Comparison of ENCODE assay signal across 8 mouse cellular contexts in genomic region chr19:46501401-46502068, GRCm38 (mm10). TPM values are rescaled to one million over a fixed set of nuclear protein-coding genes. Genes with fewer than 3 reads are reported as not detected.
DNase-seq lines count a peak whose midpoint lies in the region; ATAC-seq and TF ChIP-seq lines count a peak whose summit lies in the region.

Trim8 (plus strand) TSS chr19:46501702.

- H3K4me2 ChIP-seq in hindbrain, embryonic 16.5 days (ENCODE audit: low read length), result peak within 1 kb of the TSS; percentile 98

- ATAC-seq in hindbrain, embryonic 16.5 days, result peak; percentile 44

- intact Hi-C loops in left cerebral cortex, adult 2 months (cut with DNase I), result loop anchor here (1.0 to 5.0 kb wide), 6 partner anchors 17 to 154 kb away; partner anchors contain the start of genes Actr1a, Arl3 and Sfxn2

- peaks cover 24% of the 10 kb centered on the region for H3K4me1 ChIP-seq in hindbrain, embryonic 16.5 days (ENCODE audit: control insufficient read depth, insufficient read depth, low read depth, low read length)

- DNase-seq in ZHBTc4 (ENCODE audit: low read depth, low spot score), result peak; percentile 88
- DNase-seq in cerebellum, postnatal 25 days, result peak; percentile 86 to 88
- peak; percentile 74 to 83 for DNase-seq in gastrocnemius, adult 8-10 months (ENCODE audit: low spot score in 2 of 2)
- peak; percentile 79 to 84 for DNase-seq in left cerebral cortex, adult 2 months (ENCODE audit: extremely low spot score in 1 of 2, low spot score in 2 of 2)
- DNase-seq in right cerebral cortex, adult 2 months (ENCODE audit: low spot score in 2 of 2), result peak; percentile 75 to 78
- peak; percentile 78 for DNase-seq in urinary bladder, postnatal 14 days (ENCODE audit: low spot score)

- H3K27me3 ChIP-seq in hindbrain, embryonic 16.5 days (replicated peaks; ENCODE audit: control insufficient read depth, insufficient read depth, low read length), result no peaks in the 10 kb centered on the region

- H3K79me2 ChIP-seq in macrophage (ENCODE audit: inconsistent target), result peaks cover 41% of the 10 kb centered on the region

- peak within 1 kb of the TSS; percentile 100 for H3K27ac ChIP-seq in hindbrain, embryonic 16.5 days (ENCODE audit: low read depth, low read length)
- peak within 1 kb of the TSS; percentile 99 for H3K27ac ChIP-seq in left cerebral cortex, adult 2 months
- H3K27ac ChIP-seq in macrophage, result peak within 1 kb of the TSS; percentile 99

- peaks cover 3% of the 10 kb centered on the region; the same call in 1 of the 2 replicates for H3K36me3 ChIP-seq in hindbrain, embryonic 16.5 days (ENCODE audit: control insufficient read depth, insufficient read depth, low read length)
- no peaks in the 10 kb centered on the region for H3K36me3 ChIP-seq in macrophage (ENCODE audit: inconsistent target)

- peak within 1 kb of the TSS; percentile 99 for H3K4me3 ChIP-seq in hindbrain, embryonic 16.5 days (ENCODE audit: low read length)
- H3K4me3 ChIP-seq in left cerebral cortex, adult 2 months, result peak within 1 kb of the TSS; percentile 79
- peak within 1 kb of the TSS; percentile 92 for H3K4me3 ChIP-seq in macrophage (ENCODE audit: inconsistent target)

- WGBS in hindbrain, embryonic 16.5 days, result under 1% methylated on average over 62 of the region's 64 CpGs
- under 1% methylated on average over 42 of the region's 64 CpGs for WGBS in macrophage (ENCODE audit: missing documents)

- H3K9me3 ChIP-seq in hindbrain, embryonic 16.5 days (ENCODE audit: control insufficient read depth, low read length), result no peaks in the 10 kb centered on the region

- peak within 1 kb of the TSS; percentile 97 for H3K9ac ChIP-seq in hindbrain, embryonic 16.5 days (ENCODE audit: low read depth, low read length)

- TF ChIP-seq CTCF in left cerebral cortex, adult 2 months (IDR thresholded peaks at IDR 0.05), result no peak

RNA-seq across cellular contexts. Expression of gene Trim8, which starts in this region (rescaled TPM):
- 10 to 100 TPM; 22.0 to 24.0 (median 22.7) TPM for total RNA-seq in gastrocnemius, adult 8-10 months (2022)
- 23.4 and 27.6 TPM in 2 replicates for polyA plus RNA-seq in hindbrain, embryonic 16.5 days (2015; fragmentation: Nextera tagmentation; extraction: Ambion mirVana)
- total RNA-seq in left cerebral cortex, adult 2 months (2021), result 100 to 1,000 TPM; 114 to 121 TPM
- total RNA-seq in macrophage (2018; cell fraction: chromatin; rRNA removed), result 10 to 100 TPM; 15.9 to 99.6 (median 53.2) TPM
- total RNA-seq in macrophage (2018; cell fraction: cytosol; rRNA removed), result 100 to 1,000 TPM in 1 of 26 experiments, 10 to 100 TPM in 25; 25.7 to 101 (median 73.3) TPM
- total RNA-seq in macrophage (2018; cell fraction: nucleus; rRNA removed), result 100 to 1,000 TPM in 4 of 26 experiments, 10 to 100 TPM in 22; 24.4 to 126 (median 65.5) TPM
- polyA plus RNA-seq in macrophage (2018), result 33.5 to 58.8 TPM (median 46.5 TPM) in 3 replicates

Comparison
In these comparisons a context has a peak if more than half of its experiments do, and no peak if none do; other contexts are left out.
1. Peak in every context shown above with its lines: DNase-seq, ATAC-seq, H3K4me3 ChIP-seq and H3K27ac ChIP-seq.
2. RNA of gene Trim8 (total RNA-seq): 114 to 121 TPM in left cerebral cortex, adult 2 months; 22.0 to 24.0 TPM in gastrocnemius, adult 8-10 months; every median in the first group is over 4 times any median in the second.